Mouse (Mus musculus) midbrain, embryonic 13.5 days (tissue): Measurements from ENCODE around the gene Acad12. TPM values are rescaled to one million over a fixed set of nuclear protein-coding genes. Genes with fewer than 3 reads are reported as not detected.

ENCODE experiments used
- ATAC-seq: fragments of 200-750 bp; cut with Nextera tagmentation; 2 replicates; pipeline ENCODE4 v1.8.0; 2017; ENCODE audit warnings: mild to moderate bottlenecking, moderate TSS enrichment, moderate library complexity
- H3K27ac ChIP-seq: fragments of 300-500 bp; sonication (generic); 2 replicates; pipeline ENCODE4 v1.5.1; 2015; ENCODE audit warnings: inconsistent platforms, mild to moderate bottlenecking, moderate library complexity
- H3K27me3 ChIP-seq: fragments of 300-500 bp; sonication (generic); 2 replicates; pipeline ENCODE4 v1.6.1; 2015; ENCODE audit warnings: mild to moderate bottlenecking, inconsistent platforms
- H3K36me3 ChIP-seq: fragments of 300-500 bp; sonication (generic); 2 replicates; pipeline ENCODE4 v1.6.1; 2015; ENCODE audit warnings: mild to moderate bottlenecking, inconsistent platforms
- H3K4me1 ChIP-seq: fragments of 300-500 bp; sonication (generic); replicated peaks from 2 replicates; pipeline ENCODE4 v1.6.1; 2015; ENCODE audit warnings: inconsistent platforms
- H3K4me2 ChIP-seq: fragments of 300-500 bp; sonication (generic); replicated peaks from 2 replicates; pipeline ENCODE4 v1.6.1; 2015; ENCODE audit warnings: moderate library complexity, mild to moderate bottlenecking, inconsistent platforms
- H3K4me3 ChIP-seq: fragments of 300-500 bp; sonication (generic); replicated peaks from 2 replicates; pipeline ENCODE4 v1.5.1; 2015; ENCODE audit warnings: mild to moderate bottlenecking, inconsistent platforms
- H3K9ac ChIP-seq: fragments of 300-500 bp; sonication (generic); replicated peaks from 2 replicates; pipeline ENCODE4 v1.6.1; 2015; ENCODE audit warnings: mild to moderate bottlenecking, inconsistent platforms
- H3K9me3 ChIP-seq: fragments of 300-500 bp; sonication (generic); 2 replicates; pipeline ENCODE4 v1.6.1; 2016; ENCODE audit warnings: mild to moderate bottlenecking, inconsistent platforms
- WGBS: fragments of 180-500 bp; shearing (Covaris S2); methylation state at CpG from one replicate; pipeline ENCODE4 v1.1.7; 2015; 5-methylcytosine and 5-hydroxymethylcytosine counted together
- polyA plus RNA-seq: library from polyadenylated mRNA; unstranded; fragments of >200 nt; fragmentation: Nextera tagmentation; extraction: Ambion mirVana; gene quantifications from 2 replicates; pipeline ENCODE4 v1.2.1, GENCODE M21; 2015

Acad12 gene
- polyA plus RNA-seq, 1 experiment from 2014 or later = 1.3 TPM

GRCm38 (mm10) chr5:121570787-121571186 lies 48.0 kb downstream of the Acad12 start:
- no peak for ATAC-seq
- no peaks in the 10 kb centered on the region for H3K4me1 ChIP-seq
- no peak overlapping the region for H3K4me3 ChIP-seq
- H3K9ac ChIP-seq = no peak overlapping the region
- no peak overlapping the region for H3K27ac ChIP-seq
- WGBS = 90% methylated on average over 1 of the region's 1 CpGs
- no peaks in the 10 kb centered on the region for H3K27me3 ChIP-seq
- no peaks in the 10 kb centered on the region for H3K9me3 ChIP-seq
- no peak overlapping the region for H3K4me2 ChIP-seq
- H3K36me3 ChIP-seq = peaks cover 48% of the 10 kb centered on the region

GRCm38 (mm10) chr5:121569881-121570420 lies 48.8 kb downstream of the Acad12 start:
- no peaks in the 10 kb centered on the region for H3K4me1 ChIP-seq
- no peak overlapping the region for H3K4me3 ChIP-seq
- no peaks in the 10 kb centered on the region for H3K27me3 ChIP-seq
- 73% methylated on average over 9 of the region's 9 CpGs for WGBS
- peaks cover 43% of the 10 kb centered on the region for H3K36me3 ChIP-seq
- no peak overlapping the region for H3K27ac ChIP-seq
- H3K4me2 ChIP-seq = no peak overlapping the region
- H3K9ac ChIP-seq = no peak overlapping the region
- no peaks in the 10 kb centered on the region for H3K9me3 ChIP-seq
- ATAC-seq = peak; percentile 53; the same call in 1 of the 2 replicates

- 0 out of 2 replicates have a peak, but pooled peaks cover 6% of the 10 kb centered on the region for H3K4me1 ChIP-seq
- no peak for ATAC-seq
- H3K27ac ChIP-seq = no peak overlapping the region
- H3K4me3 ChIP-seq = no peak overlapping the region
- no peak overlapping the region for H3K4me2 ChIP-seq
- H3K36me3 ChIP-seq = peaks cover 12% of the 10 kb centered on the region
- H3K27me3 ChIP-seq = no peaks in the 10 kb centered on the region
- H3K9ac ChIP-seq = no peak overlapping the region
- 91% methylated on average over 16 of the region's 16 CpGs for WGBS
- no peaks in the 10 kb centered on the region for H3K9me3 ChIP-seq
Measured at GRCm38 (mm10) chr5:121566035-121566681, 52.6 kb downstream of the Acad12 start.

DNA sequence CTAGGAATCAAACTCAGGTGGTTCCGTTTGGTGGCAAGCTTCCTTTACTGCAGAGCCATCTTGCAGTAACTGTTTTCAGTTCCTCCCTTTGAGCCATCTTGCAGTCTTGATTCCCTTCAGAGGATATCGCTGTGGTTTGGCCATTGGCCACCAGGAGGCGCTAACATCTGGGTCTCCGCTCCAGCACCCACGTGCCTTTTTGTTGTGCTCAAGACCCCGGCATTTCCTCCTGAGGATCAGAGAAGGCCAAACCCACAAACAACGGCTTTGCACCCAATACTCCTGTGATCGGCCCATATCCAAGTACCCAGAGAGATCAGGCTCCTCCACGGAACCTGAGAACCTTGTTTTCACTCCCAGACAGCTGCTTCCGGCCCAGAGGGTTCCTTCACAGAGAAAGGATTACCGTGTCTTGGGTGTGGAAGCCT lies 54.3 kb downstream of the Acad12 start:
- Histone ChIP-seq H3K4me1 (0 out of 2 replicates have a peak, but pooled peaks cover 6% of the 10 kb centered on the region), H3K4me3 (no peak overlapping the region), H3K27me3 (no peaks in the 10 kb centered on the region), H3K9ac (no peak overlapping the region), H3K4me2 (0 out of 2 replicates have a peak overlapping the region, but pooled peaks have one; percentile 23), H3K36me3 (peaks cover 4% of the 10 kb centered on the region; the same call in 1 of the 2 replicates), H3K27ac (no peak overlapping the region), H3K9me3 (no peaks in the 10 kb centered on the region)
- 0 out of 2 replicates have a peak, but pooled peaks have one; percentile 37 for ATAC-seq
- WGBS = 12% methylated on average over 11 of the region's 11 CpGs

DNA sequence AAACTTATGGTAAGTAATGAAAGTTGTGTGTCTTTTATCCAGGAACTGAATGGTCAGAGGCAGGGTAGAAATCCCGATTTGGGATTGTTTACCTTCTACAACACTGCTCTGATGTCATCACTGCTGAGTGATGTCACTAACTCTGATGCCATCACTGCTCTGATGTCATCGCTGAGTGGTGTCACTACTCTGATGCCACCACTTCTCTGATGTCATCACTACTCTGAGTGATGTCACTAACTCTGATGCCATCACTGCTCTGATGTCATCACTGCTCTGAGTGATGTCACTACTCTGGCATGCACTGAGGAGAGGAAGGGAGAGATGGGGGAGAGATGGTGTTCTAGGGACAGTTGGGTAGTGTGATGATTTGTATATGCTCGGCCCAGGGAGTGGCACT lies 56.3 kb downstream of the Acad12 start:
- Histone ChIP-seq H3K27ac (no peak overlapping the region), H3K4me1 (0 out of 2 replicates have a peak, but pooled peaks cover 6% of the 10 kb centered on the region), H3K4me3 (no peak overlapping the region), H3K36me3 (no peaks in the 10 kb centered on the region), H3K27me3 (no peaks in the 10 kb centered on the region), H3K9me3 (no peaks in the 10 kb centered on the region), H3K4me2 (no peak overlapping the region), H3K9ac (no peak overlapping the region)
- ATAC-seq = no peak
- WGBS = 91% methylated on average over 3 of the region's 3 CpGs

DNA sequence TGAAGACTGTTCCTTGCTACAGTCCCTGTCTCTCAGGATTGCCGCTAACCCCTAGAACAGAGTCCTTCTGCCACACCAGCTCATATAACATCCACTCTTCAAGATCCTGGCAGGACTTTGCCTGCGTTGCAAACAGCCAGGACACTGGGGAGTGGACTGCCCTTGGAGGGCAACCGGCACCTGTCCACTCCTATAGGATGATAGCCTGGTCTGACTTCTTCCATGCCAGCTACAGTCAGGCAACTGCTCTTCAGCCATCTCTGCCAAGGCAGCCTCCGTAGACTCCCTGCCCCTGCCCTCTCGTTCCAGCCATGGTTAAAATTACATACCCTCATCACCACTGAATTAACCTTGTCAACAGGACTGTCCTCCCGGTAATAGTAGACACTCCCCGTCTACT lies 69.5 kb downstream of the Acad12 start:
- H3K9ac ChIP-seq = no peak overlapping the region
- H3K27ac ChIP-seq = no peak overlapping the region
- no peaks in the 10 kb centered on the region for H3K36me3 ChIP-seq
- H3K4me3 ChIP-seq = no peak overlapping the region
- ATAC-seq = no peak
- no peak overlapping the region for H3K4me2 ChIP-seq
- peaks cover 13% of the 10 kb centered on the region for H3K4me1 ChIP-seq
- no peaks in the 10 kb centered on the region for H3K9me3 ChIP-seq
- H3K27me3 ChIP-seq = no peaks in the 10 kb centered on the region
- WGBS = 90% methylated on average over 7 of the region's 7 CpGs

DNA sequence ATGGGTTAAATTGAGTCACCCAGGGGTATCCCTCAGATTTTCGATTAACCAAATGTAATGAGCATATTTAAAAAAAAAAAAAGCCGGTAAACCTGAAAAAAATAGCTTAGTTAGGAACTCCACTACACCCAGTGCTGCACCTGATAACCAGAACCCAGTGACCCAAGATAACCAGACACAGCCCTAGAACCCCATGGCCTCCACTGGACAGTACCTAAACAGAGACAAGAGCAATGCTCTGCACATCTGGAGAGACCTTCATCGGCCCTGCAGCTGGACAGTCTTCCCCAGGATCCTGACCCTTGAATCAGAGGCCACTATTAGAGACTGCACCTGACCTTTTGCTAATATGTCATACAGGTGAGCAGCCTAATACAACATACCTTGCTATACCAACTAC lies 71.7 kb downstream of the Acad12 start:
- H3K36me3 ChIP-seq = no peaks in the 10 kb centered on the region
- WGBS = over 99% methylated on average over 3 of the region's 3 CpGs

More for the DNA sequence above, 71.7 kb downstream of the Acad12 start:
- no peak overlapping the region for H3K4me2 ChIP-seq
- ATAC-seq = no peak
- peaks cover 32% of the 10 kb centered on the region for H3K4me1 ChIP-seq
- H3K9me3 ChIP-seq = no peaks in the 10 kb centered on the region
- H3K4me3 ChIP-seq = no peak overlapping the region
- H3K27ac ChIP-seq = no peak overlapping the region
- no peaks in the 10 kb centered on the region for H3K27me3 ChIP-seq
- no peak overlapping the region for H3K9ac ChIP-seq

Other genes with a start within 250 kb of the Acad12 start
- 149 and 150 TPM in 2 replicates for gene Trafd1, start 233.3 kb downstream of the Acad12 start, polyA plus RNA-seq
- gene Naa25, start 221.0 kb downstream of the Acad12 start, polyA plus RNA-seq = 48.0 and 50.7 TPM in 2 replicates
- gene Tmem116, start 167.0 kb downstream of the Acad12 start, polyA plus RNA-seq = 1.2 and 1.6 TPM in 2 replicates
- gene Erp29, start 166.4 kb downstream of the Acad12 start, polyA plus RNA-seq = 152 and 160 TPM in 2 replicates
- gene Adam1b, start 115.5 kb downstream of the Acad12 start, polyA plus RNA-seq = not detected in 2 replicates
- gene Adam1a, start 73.5 kb downstream of the Acad12 start, polyA plus RNA-seq = 4.9 TPM in 2 replicates
- not detected in 2 replicates for gene Gm42878, start 73.5 kb downstream of the Acad12 start, polyA plus RNA-seq
- gene Mapkapk5, start 73.0 kb downstream of the Acad12 start, polyA plus RNA-seq = 55.5 and 60.5 TPM in 2 replicates
- gene Aldh2, start 25.1 kb downstream of the Acad12 start, polyA plus RNA-seq = 91.9 and 92.3 TPM in 2 replicates
- 1.8 and 2.3 TPM in 2 replicates for gene Acad10, start 41.6 kb upstream of the Acad12 start, polyA plus RNA-seq
- gene Brap, start 41.6 kb upstream of the Acad12 start, polyA plus RNA-seq = 42.7 and 44.9 TPM in 2 replicates
- 57.6 and 68.1 TPM in 2 replicates for gene Atxn2, start 92.4 kb upstream of the Acad12 start, polyA plus RNA-seq
- 5.3 and 6.0 TPM in 2 replicates for gene Sh2b3, start 218.7 kb upstream of the Acad12 start, polyA plus RNA-seq
- gene Pheta1, start 230.0 kb upstream of the Acad12 start, polyA plus RNA-seq = 52.3 and 56.8 TPM in 2 replicates